Mouse (Mus musculus) spleen, postnatal 4 days (tissue): ENCODE data around the gene Cpm.
A peak's percentile ranks its signal among the peaks of the same experiment; 100 is the strongest.
"Not testable (repeated sequence)": the region's sequence is repeated elsewhere in the genome, so short reads cannot be mapped to it uniquely, and the experiment has no call there.

Experiments
- DNase-seq, 2 experiments: peaks; one replicate each; pipeline ENCODE4 v3.0.0; 2022; ENCODE audit warnings: low spot score in 2 of 2

Gene Cpm

GRCm38 (mm10) chr10:117702024-117702833, 72.9 kb downstream of the Cpm start:
- no peak for DNase-seq

GRCm38 (mm10) chr10:117703506-117703905, 74.2 kb downstream of the Cpm start:
- DNase-seq, result no peak

DNA sequence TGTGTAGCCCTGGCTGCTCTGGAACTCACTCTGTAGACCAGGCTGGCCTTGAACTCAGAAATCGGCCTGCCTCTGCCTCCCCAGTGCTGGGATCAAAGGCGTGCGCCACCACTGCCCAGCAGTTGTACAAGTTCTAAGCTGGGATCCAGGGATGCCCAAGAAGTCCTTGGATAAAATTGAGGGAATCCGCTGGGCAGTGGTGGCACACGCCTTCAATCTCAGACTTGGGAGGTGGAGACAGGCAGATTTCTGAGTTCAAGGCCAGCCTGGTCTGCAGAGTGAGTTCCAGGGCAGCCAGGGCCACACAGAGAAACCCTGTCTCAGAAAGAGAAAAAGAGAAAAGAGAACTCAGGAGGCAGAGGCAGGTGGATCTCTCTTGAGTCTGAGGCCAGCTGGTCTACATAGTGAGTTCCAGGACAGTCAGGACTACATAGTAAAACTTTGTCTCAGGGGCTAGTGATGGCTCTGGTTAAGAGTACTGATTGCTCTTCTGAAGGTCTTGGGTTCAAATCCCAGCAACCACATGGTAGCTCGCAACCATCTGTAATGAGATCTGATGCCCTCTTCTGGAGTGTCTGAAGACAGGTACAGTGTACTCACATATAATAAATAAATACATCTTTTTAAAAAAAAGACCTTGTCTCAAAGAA, 75.1 kb downstream of the Cpm start:
- not testable (repeated sequence) for DNase-seq

GRCm38 (mm10) chr10:117704964-117705335, 75.7 kb downstream of the Cpm start:
- DNase-seq, result no peak

DNA sequence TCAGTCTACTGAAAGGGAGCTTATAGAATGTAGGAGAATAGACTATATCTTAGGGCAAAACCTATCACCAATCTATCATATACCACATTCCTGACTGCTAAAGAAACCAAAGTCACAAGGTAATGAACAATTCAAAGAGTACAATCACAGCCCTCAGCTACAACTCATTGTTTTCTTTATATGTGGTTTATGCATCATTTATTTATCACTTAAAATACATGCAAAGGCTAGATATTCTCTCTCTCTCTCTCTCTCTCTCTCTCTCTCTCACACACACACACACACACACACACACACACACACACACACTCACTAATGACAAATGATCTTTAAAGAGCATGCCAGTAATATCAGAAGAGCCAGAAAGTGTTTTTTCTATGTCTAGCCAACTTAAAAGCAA, 76.5 kb downstream of the Cpm start:
- no peak for DNase-seq

DNA sequence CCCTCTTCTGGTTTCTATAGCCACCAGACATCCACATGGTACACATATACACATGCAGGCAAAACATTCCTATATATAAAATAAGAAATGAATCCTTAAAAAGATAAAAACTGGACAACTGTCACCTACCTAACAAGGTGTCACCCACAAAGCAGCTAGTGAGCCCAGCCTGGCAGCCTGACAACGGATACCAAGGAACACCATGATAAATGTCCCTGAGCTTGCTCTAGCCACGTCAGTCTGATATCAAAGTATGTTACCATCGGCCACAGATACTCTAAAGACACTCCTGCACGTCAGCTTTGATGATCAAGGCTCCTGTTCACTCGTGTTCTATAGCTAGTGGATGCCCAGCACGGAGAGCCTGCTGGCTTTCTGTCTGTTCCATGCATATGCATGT, 77.1 kb downstream of the Cpm start:
- DNase-seq, result no peak

- no peak for DNase-seq
These were observed 78.0 kb downstream of the Cpm start for GRCm38 (mm10) chr10:117707114-117707838.

GRCm38 (mm10) chr10:117708376-117708775, 79.1 kb downstream of the Cpm start:
- no peak for DNase-seq

DNA sequence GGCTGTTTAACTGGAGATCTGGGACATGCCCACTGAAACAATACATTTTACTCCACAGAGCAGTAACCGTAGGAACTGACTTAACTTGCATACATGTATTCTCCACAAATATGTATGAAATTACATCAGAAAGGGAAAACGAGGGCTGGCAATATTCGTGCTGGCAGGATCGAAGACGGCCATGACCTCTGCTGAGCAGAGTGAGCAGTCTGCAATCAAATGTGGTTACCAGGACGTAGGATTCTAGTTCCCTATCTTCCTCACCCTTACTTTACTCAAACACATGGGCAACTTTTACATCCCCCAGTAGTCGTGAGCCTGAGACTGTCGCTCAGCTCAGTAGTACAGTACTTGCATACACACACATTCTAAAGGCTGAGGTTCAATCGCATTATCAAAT, 79.6 kb downstream of the Cpm start:
- DNase-seq, result no peak

GRCm38 (mm10) chr10:117709326-117709830, 80.1 kb downstream of the Cpm start:
- DNase-seq, result no peak

GRCm38 (mm10) chr10:117709930-117710603, 80.8 kb downstream of the Cpm start:
- DNase-seq, result peak; percentile 74 to 88

- DNase-seq, result peak; percentile 99 to 100
These were observed 81.4 kb downstream of the Cpm start, which contains the start of gene Mdm2 for GRCm38 (mm10) chr10:117710604-117711141. TSS of gene Mdm2 (minus strand) at chr10:117710758.

DNA sequence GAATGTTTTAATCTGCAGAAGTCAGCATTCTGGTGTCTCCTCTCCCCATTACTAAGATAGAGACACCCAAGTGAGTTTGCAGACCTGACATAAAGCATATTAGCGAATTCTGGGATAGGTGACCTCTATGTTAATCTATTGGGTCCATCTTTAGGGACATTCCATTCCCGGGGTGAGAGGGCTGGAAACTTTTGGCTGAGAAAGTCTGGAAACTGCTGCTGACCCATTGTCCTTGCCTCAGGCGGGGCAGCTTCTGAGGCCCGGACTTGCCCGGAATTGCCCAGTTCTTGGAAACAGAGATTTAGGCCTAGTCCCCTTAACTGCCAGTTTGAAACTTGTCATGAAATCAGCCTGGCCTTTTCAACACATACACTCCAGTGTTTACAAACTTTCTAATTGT, 82.1 kb downstream of the Cpm start:
- no peak for DNase-seq

GRCm38 (mm10) chr10:117712191-117712754, 83.0 kb downstream of the Cpm start:
- DNase-seq, result no peak

GRCm38 (mm10) chr10:117712871-117713270, 83.6 kb downstream of the Cpm start:
- DNase-seq, result no peak

GRCm38 (mm10) chr10:117713466-117713865, 84.2 kb downstream of the Cpm start:
- no peak for DNase-seq

DNA sequence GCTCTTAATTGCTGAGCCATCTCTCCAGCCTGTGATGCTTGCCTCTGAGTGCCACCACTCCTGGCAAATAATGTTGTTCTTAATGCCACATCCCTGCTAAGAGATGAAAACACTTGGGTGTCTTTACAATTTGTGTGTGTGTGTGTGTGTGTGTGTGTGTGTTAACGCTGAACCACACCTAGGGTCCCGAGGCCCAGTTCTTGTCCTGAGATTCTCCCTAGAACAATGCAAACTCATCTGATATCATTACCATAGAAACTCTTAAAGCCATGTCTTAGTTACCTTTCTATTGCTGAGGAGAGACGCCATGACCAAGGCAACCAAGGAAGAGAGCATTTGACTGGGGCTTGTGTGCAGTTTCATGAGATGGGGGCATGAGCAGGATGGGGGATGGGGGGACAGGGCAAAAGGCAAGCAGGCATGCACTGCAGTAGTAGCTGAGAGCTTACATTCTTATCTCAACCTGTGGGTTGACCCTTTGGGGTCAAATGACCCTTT, 84.8 kb downstream of the Cpm start:
- no peak for DNase-seq

DNA sequence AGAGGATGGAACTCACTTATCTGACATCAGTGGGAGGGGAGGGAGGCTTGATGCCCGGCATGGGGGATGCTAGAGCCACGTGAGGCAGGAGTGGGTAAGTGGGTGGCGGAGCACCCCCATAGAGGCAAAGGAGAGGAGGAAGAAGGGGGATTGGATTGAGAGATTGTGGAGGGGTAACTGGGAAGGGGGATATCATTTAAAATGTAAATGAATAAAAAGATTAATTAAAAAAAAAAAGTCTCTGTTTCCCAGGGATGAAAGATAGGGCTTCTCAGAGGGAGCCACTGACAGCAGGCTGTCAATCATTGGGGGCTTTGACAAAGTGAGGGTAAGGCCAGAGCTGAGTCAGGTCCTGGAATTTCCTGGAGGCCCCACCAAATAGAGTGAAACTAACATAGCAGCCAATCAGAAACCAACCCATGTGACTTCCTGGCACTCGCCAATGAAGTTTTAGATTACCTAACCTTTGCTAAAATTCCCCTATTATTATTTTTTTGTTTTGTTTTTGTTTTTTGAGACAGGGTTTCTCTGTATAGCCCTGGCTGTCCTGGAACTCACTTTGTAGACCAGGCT, 85.7 kb downstream of the Cpm start:
- no peak for DNase-seq

GRCm38 (mm10) chr10:117715654-117716053, 86.4 kb downstream of the Cpm start:
- not testable (repeated sequence) for DNase-seq

DNA sequence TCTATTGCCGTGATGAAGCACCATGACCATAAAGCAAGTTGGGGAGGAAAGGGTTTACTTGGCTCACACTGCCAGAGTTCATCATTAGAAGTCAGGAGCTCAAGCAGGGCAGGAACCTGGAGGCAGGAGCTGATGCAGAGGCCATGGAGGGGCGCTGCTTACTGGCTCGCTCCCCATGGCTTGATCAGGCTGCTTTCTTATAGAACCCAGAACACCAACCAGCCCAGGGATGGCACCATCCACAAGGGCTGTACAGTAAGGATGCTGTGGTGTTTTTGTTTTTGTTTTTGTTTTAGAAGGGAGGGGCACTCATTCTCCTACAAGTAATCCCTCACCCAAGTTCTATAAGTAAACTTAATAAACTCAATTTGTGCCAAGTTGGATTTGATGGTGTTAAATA, 87.4 kb downstream of the Cpm start:
- DNase-seq, result no peak

DNA sequence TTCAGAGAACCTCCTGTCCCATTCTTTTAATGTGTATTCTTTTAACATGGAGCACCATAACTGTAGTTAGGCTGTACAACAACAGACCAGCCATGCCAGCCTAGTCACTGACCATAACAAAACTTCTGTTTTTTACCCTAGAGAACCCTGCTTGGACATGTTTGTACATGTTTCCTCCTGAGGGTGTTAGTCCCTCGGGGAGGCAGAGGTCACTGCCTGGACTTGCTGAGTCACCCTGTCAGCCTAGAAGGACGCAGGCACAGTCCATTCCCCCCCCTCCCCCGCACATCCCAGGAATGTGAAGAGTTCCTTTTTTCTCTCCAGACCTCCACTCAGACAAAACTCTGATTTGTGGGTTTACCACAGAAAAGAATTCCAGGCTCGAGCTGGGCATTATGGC, 88.3 kb downstream of the Cpm start:
- DNase-seq, result no peak
